Mouse (Mus musculus): ENCODE data around the gene Tigd3. TPM values are rescaled to one million over a fixed set of nuclear protein-coding genes. Genes with fewer than 3 reads are reported as not detected.

The Tigd3 gene
- total RNA-seq, 1 experiment = 2.1 TPM

DNA sequence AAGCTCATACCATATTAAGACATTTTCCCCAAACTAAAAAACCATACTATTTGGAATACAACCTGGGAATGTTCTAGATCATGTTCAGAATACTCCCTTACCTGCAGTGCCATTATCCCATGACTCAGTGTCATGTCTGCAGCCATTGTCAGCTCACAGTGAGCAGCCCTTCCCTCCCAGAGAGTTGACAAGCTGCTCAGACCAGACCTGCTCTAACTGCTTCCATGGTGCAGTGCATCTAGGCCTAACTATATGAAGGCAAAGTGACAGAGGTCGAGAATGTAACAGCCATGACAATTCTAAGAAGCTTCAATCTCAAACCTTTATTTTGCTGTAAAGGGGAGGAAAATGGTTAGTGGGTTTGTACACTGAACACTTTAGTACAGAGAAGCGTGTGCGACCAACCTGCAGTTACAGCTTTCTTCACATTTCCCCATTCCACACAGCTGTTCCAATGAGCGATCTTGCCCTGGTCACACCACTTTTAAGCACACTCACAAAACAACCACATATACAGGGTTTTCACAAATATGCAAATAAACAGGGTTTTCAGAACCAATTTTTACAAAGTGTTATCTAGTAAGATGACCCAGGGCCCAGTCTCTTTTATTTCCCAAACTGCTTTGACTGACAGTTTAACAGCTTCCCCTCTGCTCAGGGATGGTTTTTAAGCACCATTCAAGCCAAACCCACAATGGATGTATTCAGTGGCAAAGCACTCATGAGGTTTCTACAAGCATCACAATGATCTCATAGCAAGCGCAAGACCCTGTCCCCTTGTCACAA is 51.8 kb downstream of the Tigd3 start:
- Histone ChIP-seq H3K4me1 (ENCODE audit: control insufficient read depth in 2 of 2, insufficient read depth in 2 of 2, low read length in 2 of 2, poor library complexity in 1 of 2) (peaks cover 8 to 10% of the 10 kb centered on the region in 2 experiments), H3K9me3 (ENCODE audit: control insufficient read depth, insufficient read depth, low read depth, low read length) (no peaks in the 10 kb centered on the region), H3K27ac (ENCODE audit: insufficient read depth, low read depth, low read length, poor library complexity, severe bottlenecking) (peak overlapping the region; percentile 91), H3K4me3 (ENCODE audit: insufficient read depth in 1 of 2, low read depth in 1 of 2, low read length in 2 of 2, poor library complexity in 1 of 2, severe bottlenecking in 1 of 2) (peak overlapping the region in 1 of 2 experiments; percentile 70; a peak in 2 of 4 replicates), H3K9ac (ENCODE audit: insufficient read depth, low read depth, low read length, poor library complexity, severe bottlenecking) (0 out of 2 replicates have a peak overlapping the region, but pooled peaks have one; percentile 2), H3K36me3 (ENCODE audit: control insufficient read depth, insufficient read depth, low read length, poor library complexity, severe bottlenecking) (peaks cover 7% of the 10 kb centered on the region; the same call in 1 of the 2 replicates)
- TF ChIP-seq MAFK (IDR thresholded peaks at IDR 0.05; ENCODE audit: insufficient read depth, low read depth, low read length) (no peak), ZNF384 (IDR thresholded peaks at IDR 0.05; ENCODE audit: low read depth, low read length) (no peak), CHD2 (IDR thresholded peaks at IDR 0.05; ENCODE audit: low read depth, low read length) (no peak), ZC3H11A (IDR thresholded peaks at IDR 0.05; ENCODE audit: borderline replicate concordance, low read depth, low read length) (no peak), HCFC1 (IDR thresholded peaks at IDR 0.05; ENCODE audit: borderline replicate concordance, insufficient read depth, low read length) (no peak)
- in situ Hi-C loops (cut with MboI; ENCODE audit: low sequenced_read_pairs in 2 of 2, unreplicated experiment in 2 of 2) = loop anchor here (5.0 to 10.0 kb wide), 2 partner anchors 35 to 47 kb away; no protein-coding TSS in a partner anchor
- no peak for DNase-seq (ENCODE audit: low read depth, low spot score)

- TF ChIP-seq ZC3H11A (IDR thresholded peaks at IDR 0.05; ENCODE audit: borderline replicate concordance, low read depth, low read length) = no peak
- peak; percentile 94 for TF ChIP-seq ZNF384 (IDR thresholded peaks at IDR 0.05; ENCODE audit: low read depth, low read length)
- TF ChIP-seq MAFK (IDR thresholded peaks at IDR 0.05; ENCODE audit: insufficient read depth, low read depth, low read length) = peak; percentile 75
- peak; percentile 1 for TF ChIP-seq CHD2 (IDR thresholded peaks at IDR 0.05; ENCODE audit: low read depth, low read length)
- peaks cover 9 to 13% of the 10 kb centered on the region in 2 experiments for H3K4me1 ChIP-seq (ENCODE audit: control insufficient read depth in 2 of 2, insufficient read depth in 2 of 2, low read length in 2 of 2, poor library complexity in 1 of 2)
- H3K9me3 ChIP-seq (ENCODE audit: control insufficient read depth, insufficient read depth, low read depth, low read length) = no peaks in the 10 kb centered on the region
- no peak overlapping the region for H3K9ac ChIP-seq (ENCODE audit: insufficient read depth, low read depth, low read length, poor library complexity, severe bottlenecking)
- peaks cover 7% of the 10 kb centered on the region; the same call in 1 of the 2 replicates for H3K36me3 ChIP-seq (ENCODE audit: control insufficient read depth, insufficient read depth, low read length, poor library complexity, severe bottlenecking)
- H3K4me3 ChIP-seq (ENCODE audit: insufficient read depth in 1 of 2, low read depth in 1 of 2, low read length in 2 of 2, poor library complexity in 1 of 2, severe bottlenecking in 1 of 2) = peak overlapping the region in 1 of 2 experiments; percentile 17; a peak in 1 of 4 replicates
- H3K27ac ChIP-seq (ENCODE audit: insufficient read depth, low read depth, low read length, poor library complexity, severe bottlenecking) = peak overlapping the region; percentile 91
- in situ Hi-C loops (cut with MboI; ENCODE audit: low sequenced_read_pairs in 2 of 2, unreplicated experiment in 2 of 2) = loop anchor here (5.0 to 10.0 kb wide), 2 partner anchors 34 to 47 kb away; no protein-coding TSS in a partner anchor
- no peak for DNase-seq (ENCODE audit: low read depth, low spot score)
Measured at GRCm38 (mm10) chr19:5841389-5841946, 52.5 kb downstream of the Tigd3 start.

Other genes with a start within 250 kb of the Tigd3 start
- 10.5 and 14.5 TPM in 2 replicates for gene Sipa1, start 230.4 kb downstream of the Tigd3 start, total RNA-seq (2012; rRNA removed)
- 15.0 and 19.3 TPM in 2 replicates for gene Map3k11, start 205.4 kb downstream of the Tigd3 start, total RNA-seq (2012; rRNA removed)
- gene Pcnx3, start 205.2 kb downstream of the Tigd3 start, total RNA-seq (2012; rRNA removed) = 63.9 and 98.9 TPM in 2 replicates
- 0.63 and 0.67 TPM in 2 replicates for gene Kcnk7, start 189.8 kb downstream of the Tigd3 start, total RNA-seq (2012; rRNA removed)
- 9.0 and 16.4 TPM in 2 replicates for gene Ehbp1l1, start 167.8 kb downstream of the Tigd3 start, total RNA-seq (2012; rRNA removed)
- 12.3 and 16.4 TPM in 2 replicates for gene Fam89b, start 164.5 kb downstream of the Tigd3 start, total RNA-seq (2012; rRNA removed)
- gene Ltbp3, start 153.2 kb downstream of the Tigd3 start, total RNA-seq (2012; rRNA removed) = 7.0 and 7.8 TPM in 2 replicates
- gene Scyl1, start 122.7 kb downstream of the Tigd3 start, total RNA-seq (2012; rRNA removed) = 55.6 and 80.8 TPM in 2 replicates
- gene Frmd8, start 18.9 kb downstream of the Tigd3 start, total RNA-seq (2012; rRNA removed) = 33.4 and 35.7 TPM in 2 replicates
- gene Slc25a45, start 16.3 kb downstream of the Tigd3 start, total RNA-seq (2012; rRNA removed) = 1.2 and 1.9 TPM in 2 replicates
- 37.9 and 39.5 TPM in 2 replicates for gene Dpf2, start 18.9 kb upstream of the Tigd3 start, total RNA-seq (2012; rRNA removed)
- gene Cdc42ep2, start 30.7 kb upstream of the Tigd3 start, total RNA-seq (2012; rRNA removed) = 0.42 and 0.76 TPM in 2 replicates
- 69.7 and 80.5 TPM in 2 replicates for gene Pola2, start 70.1 kb upstream of the Tigd3 start, total RNA-seq (2012; rRNA removed)
- 0.54 and 1.4 TPM in 2 replicates for gene Slc22a20, start 92.0 kb upstream of the Tigd3 start, total RNA-seq (2012; rRNA removed)
- 19.3 and 20.4 TPM in 2 replicates for gene Capn1, start 121.7 kb upstream of the Tigd3 start, total RNA-seq (2012; rRNA removed)
- gene Syvn1, start 152.4 kb upstream of the Tigd3 start, total RNA-seq (2012; rRNA removed) = 29.6 and 41.4 TPM in 2 replicates
- gene Mrpl49, start 163.6 kb upstream of the Tigd3 start, total RNA-seq (2012; rRNA removed) = 55.9 and 62.7 TPM in 2 replicates
- 1,469 and 1,510 TPM in 2 replicates for gene Fau, start 163.7 kb upstream of the Tigd3 start, total RNA-seq (2012; rRNA removed)
- 18.2 and 23.2 TPM in 2 replicates for gene Znhit2, start 167.0 kb upstream of the Tigd3 start, total RNA-seq (2012; rRNA removed)
- 14.0 and 23.2 TPM in 2 replicates for gene Tm7sf2, start 174.2 kb upstream of the Tigd3 start, total RNA-seq (2012; rRNA removed)
- 36.9 and 45.3 TPM in 2 replicates for gene Vps51, start 183.1 kb upstream of the Tigd3 start, total RNA-seq (2012; rRNA removed)
- gene Tmem262, start 185.9 kb upstream of the Tigd3 start, total RNA-seq (2012; rRNA removed) = not detected in 2 replicates
- 0.48 and 0.54 TPM in 2 replicates for gene Gm28374, start 188.1 kb upstream of the Tigd3 start, total RNA-seq (2012; rRNA removed)
- gene Zfpl1, start 190.8 kb upstream of the Tigd3 start, total RNA-seq (2012; rRNA removed) = 39.4 and 42.4 TPM in 2 replicates
- 50.7 and 52.1 TPM in 2 replicates for gene Cdca5, start 190.8 kb upstream of the Tigd3 start, total RNA-seq (2012; rRNA removed)
- gene AC131692.1, start 200.3 kb upstream of the Tigd3 start, total RNA-seq (2012; rRNA removed) = 3.4 and 5.9 TPM in 2 replicates
- gene Naaladl1, start 211.6 kb upstream of the Tigd3 start, total RNA-seq (2012; rRNA removed) = 0.80 and 3.5 TPM in 2 replicates
- gene Sac3d1, start 224.5 kb upstream of the Tigd3 start, total RNA-seq (2012; rRNA removed) = 25.2 and 28.2 TPM in 2 replicates
- gene Snx15, start 234.2 kb upstream of the Tigd3 start, total RNA-seq (2012; rRNA removed) = 8.9 and 11.9 TPM in 2 replicates
- gene Batf2, start 246.8 kb upstream of the Tigd3 start, total RNA-seq (2012; rRNA removed) = 0.18 TPM in 1 of 2 replicates, not detected in the other
- gene Arl2, start 247.4 kb upstream of the Tigd3 start, total RNA-seq (2012; rRNA removed) = 42.2 and 43.8 TPM in 2 replicates

Data from ES-E14 (cell line).